Mouse (Mus musculus): ENCODE data around the gene Nagpa. TPM values are rescaled to one million over a fixed set of nuclear protein-coding genes. Genes with fewer than 3 reads are reported as not detected.
"Not testable (repeated sequence)": the region's sequence is repeated elsewhere in the genome, so short reads cannot be mapped to it uniquely, and the experiment has no call there.

The Nagpa gene
- polyA plus RNA-seq, 1 experiment from 2014 or later = 10.7 TPM

DNA sequence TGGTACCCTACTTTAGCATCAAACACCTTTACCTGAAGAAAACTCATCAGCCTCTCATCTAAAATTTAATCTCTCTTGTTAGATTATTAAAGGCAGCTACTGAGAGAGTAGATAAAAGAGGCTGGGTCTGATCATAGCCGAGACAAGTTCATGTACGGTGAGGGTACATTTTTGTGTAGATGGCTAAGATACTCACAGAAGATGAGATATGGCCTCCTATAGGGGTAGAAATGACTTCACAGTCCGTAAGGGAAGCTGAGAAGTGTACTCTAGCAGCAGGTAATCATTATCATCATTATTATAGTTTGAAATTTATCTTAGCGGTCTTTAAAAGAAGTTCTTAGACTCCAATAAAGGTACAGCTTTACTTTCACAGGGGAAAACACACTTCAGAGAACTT, 29.2 kb upstream of the Nagpa start:
- Histone ChIP-seq H3K4me2 (ENCODE audit: low read depth, low read length) (no peak overlapping the region), H3K9ac (replicated peaks; ENCODE audit: low read length) (no peak overlapping the region), H3K4me3 (ENCODE audit: low read depth, low read length) (no peak overlapping the region), H3K9me3 (replicated peaks; ENCODE audit: control insufficient read depth, low read length) (no peaks in the 10 kb centered on the region), H3K36me3 (replicated peaks; ENCODE audit: control insufficient read depth, insufficient read depth, low read depth, low read length) (no peaks in the 10 kb centered on the region), H3K4me1 (ENCODE audit: control insufficient read depth, insufficient read depth, low read length) (no peaks in the 10 kb centered on the region; the same call in 1 of the 2 replicates), H3K27ac (replicated peaks; ENCODE audit: low read depth, low read length) (no peak overlapping the region), H3K27me3 (ENCODE audit: control insufficient read depth, insufficient read depth, low read length) (no peaks in the 10 kb centered on the region)
- WGBS = 74% methylated on average over 4 of the region's 4 CpGs
- DNase-seq (ENCODE audit: low spot score) (no peak), ATAC-seq (replicated peaks; ENCODE audit: insufficient number of reproducible peaks, low FRiP score, low TSS enrichment, low read depth) (no peak)

DNA sequence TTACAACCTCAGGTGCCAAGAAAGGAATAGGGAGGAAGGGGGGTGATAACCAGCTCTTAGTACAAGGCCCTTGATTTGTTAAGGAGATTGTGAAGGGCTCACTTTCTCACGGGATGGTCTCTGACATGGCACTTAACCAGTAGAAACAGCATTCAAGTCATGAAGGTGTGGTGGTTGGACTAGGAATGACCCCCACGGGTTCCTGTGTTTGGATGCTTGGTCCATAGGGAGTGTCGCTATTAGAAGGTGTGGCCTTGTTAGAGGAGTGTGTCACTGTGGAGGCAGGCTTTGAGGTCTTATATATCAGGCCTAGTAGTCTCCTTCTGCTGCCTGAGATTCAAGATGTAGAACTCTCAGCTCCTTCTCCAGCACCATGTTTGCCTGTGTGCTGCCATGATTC, 24.3 kb upstream of the Nagpa start:
- 80% methylated on average over 3 of the region's 3 CpGs for WGBS
- H3K9me3 ChIP-seq (replicated peaks; ENCODE audit: control insufficient read depth, low read length); H3K27ac ChIP-seq (replicated peaks; ENCODE audit: low read depth, low read length); H3K4me2 ChIP-seq (ENCODE audit: low read depth, low read length); H3K27me3 ChIP-seq (ENCODE audit: control insufficient read depth, insufficient read depth, low read length); H3K4me3 ChIP-seq (ENCODE audit: low read depth, low read length); H3K4me1 ChIP-seq (ENCODE audit: control insufficient read depth, insufficient read depth, low read length); H3K36me3 ChIP-seq (replicated peaks; ENCODE audit: control insufficient read depth, insufficient read depth, low read depth, low read length); H3K9ac ChIP-seq (replicated peaks; ENCODE audit: low read length); DNase-seq (ENCODE audit: low spot score); ATAC-seq (replicated peaks; ENCODE audit: insufficient number of reproducible peaks, low FRiP score, low TSS enrichment, low read depth): not testable (repeated sequence)

DNA sequence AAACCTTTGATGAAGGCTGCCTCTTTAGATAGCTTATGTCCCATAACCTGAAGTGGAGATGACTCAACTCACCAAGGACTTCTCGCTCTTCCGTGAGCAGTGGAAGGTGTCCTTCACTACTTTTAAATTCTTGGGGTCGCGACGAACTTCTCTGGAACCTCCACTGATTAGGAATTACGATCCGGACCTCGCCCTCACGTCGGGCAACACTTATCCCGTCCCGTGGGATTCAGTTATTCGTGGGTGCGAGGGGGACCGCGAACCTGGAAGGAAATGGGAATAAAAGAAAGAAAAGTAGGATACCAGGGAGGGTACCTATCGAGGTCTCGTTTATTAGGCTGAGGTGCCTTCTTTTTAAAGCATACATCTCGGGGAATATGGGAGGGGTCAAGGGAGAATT, 23.7 kb upstream of the Nagpa start:
- not testable (repeated sequence) for H3K9me3 ChIP-seq (replicated peaks; ENCODE audit: control insufficient read depth, low read length); H3K9ac ChIP-seq (replicated peaks; ENCODE audit: low read length); H3K36me3 ChIP-seq (replicated peaks; ENCODE audit: control insufficient read depth, insufficient read depth, low read depth, low read length); H3K4me3 ChIP-seq (ENCODE audit: low read depth, low read length); H3K27me3 ChIP-seq (ENCODE audit: control insufficient read depth, insufficient read depth, low read length); H3K4me1 ChIP-seq (ENCODE audit: control insufficient read depth, insufficient read depth, low read length); H3K27ac ChIP-seq (replicated peaks; ENCODE audit: low read depth, low read length); H3K4me2 ChIP-seq (ENCODE audit: low read depth, low read length); DNase-seq (ENCODE audit: low spot score); ATAC-seq (replicated peaks; ENCODE audit: insufficient number of reproducible peaks, low FRiP score, low TSS enrichment, low read depth)
- 79% methylated on average over 19 of the region's 19 CpGs for WGBS

DNA sequence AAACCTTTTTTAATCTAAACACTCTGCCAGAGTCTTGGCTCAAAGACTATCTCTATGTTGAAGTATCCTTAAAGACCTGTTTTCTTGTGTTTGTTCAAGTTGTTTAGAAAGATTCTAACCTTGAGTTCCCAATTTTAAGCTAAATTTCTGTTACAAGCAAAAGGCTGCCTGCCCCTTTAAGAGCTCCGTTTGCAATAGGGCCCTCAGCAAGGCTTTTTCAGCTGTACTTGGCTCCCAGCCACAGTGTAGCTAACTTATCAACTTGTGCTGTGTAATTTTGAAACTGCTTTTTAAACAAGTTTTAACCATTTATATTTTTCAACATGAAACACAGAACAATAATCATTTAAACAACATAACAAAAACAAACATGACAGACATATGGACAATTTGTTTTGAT, 22.7 kb upstream of the Nagpa start:
- WGBS = 10% methylated on average over 1 of the region's 1 CpGs
- H3K4me2 ChIP-seq (ENCODE audit: low read depth, low read length); H3K4me1 ChIP-seq (ENCODE audit: control insufficient read depth, insufficient read depth, low read length); H3K27ac ChIP-seq (replicated peaks; ENCODE audit: low read depth, low read length); H3K9me3 ChIP-seq (replicated peaks; ENCODE audit: control insufficient read depth, low read length); DNase-seq (ENCODE audit: low spot score); ATAC-seq (replicated peaks; ENCODE audit: insufficient number of reproducible peaks, low FRiP score, low TSS enrichment, low read depth); H3K4me3 ChIP-seq (ENCODE audit: low read depth, low read length); H3K36me3 ChIP-seq (replicated peaks; ENCODE audit: control insufficient read depth, insufficient read depth, low read depth, low read length); H3K9ac ChIP-seq (replicated peaks; ENCODE audit: low read length); H3K27me3 ChIP-seq (ENCODE audit: control insufficient read depth, insufficient read depth, low read length): not testable (repeated sequence)

DNA sequence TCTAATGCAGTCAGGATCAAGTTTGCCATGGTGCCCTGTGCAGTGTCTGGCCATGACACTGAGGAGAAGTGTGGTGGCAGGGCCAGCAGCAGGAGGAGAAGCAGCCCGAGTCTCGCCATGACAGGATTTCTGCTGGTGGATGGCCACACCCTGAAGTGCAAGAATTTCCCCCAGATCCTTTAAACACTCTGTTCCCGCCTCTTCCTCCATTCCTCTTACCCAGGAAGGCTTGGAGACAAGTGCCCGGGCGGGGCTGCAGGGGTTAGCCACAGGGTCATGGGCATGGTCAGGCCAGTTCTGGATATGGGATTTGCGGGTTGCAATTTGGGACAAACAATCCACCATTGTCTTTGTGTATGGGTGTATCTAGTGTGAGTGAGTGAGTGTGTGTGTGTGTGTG, 18.3 kb upstream of the Nagpa start, which contains the start of gene AU021092:
Gene AU021092, minus strand, starts transcription at position 160 of the 400 bp plus-strand sequence.
- Histone ChIP-seq H3K27ac (replicated peaks; ENCODE audit: low read depth, low read length) (no peak within 1 kb of the TSS), H3K27me3 (ENCODE audit: control insufficient read depth, insufficient read depth, low read length) (peaks cover 3% of the 10 kb centered on the region; the same call in 1 of the 2 replicates), H3K9ac (replicated peaks; ENCODE audit: low read length) (no peak within 1 kb of the TSS), H3K4me3 (ENCODE audit: low read depth, low read length) (no peak within 1 kb of the TSS), H3K4me1 (ENCODE audit: control insufficient read depth, insufficient read depth, low read length) (no peaks in the 10 kb centered on the region), H3K9me3 (replicated peaks; ENCODE audit: control insufficient read depth, low read length) (no peaks in the 10 kb centered on the region), H3K36me3 (replicated peaks; ENCODE audit: control insufficient read depth, insufficient read depth, low read depth, low read length) (no peaks in the 10 kb centered on the region), H3K4me2 (ENCODE audit: low read depth, low read length) (no peak within 1 kb of the TSS)
- no peak for ATAC-seq (replicated peaks; ENCODE audit: insufficient number of reproducible peaks, low FRiP score, low TSS enrichment, low read depth)
- DNase-seq (ENCODE audit: low spot score) = no peak
- WGBS = 70% methylated on average over 6 of the region's 6 CpGs

DNA sequence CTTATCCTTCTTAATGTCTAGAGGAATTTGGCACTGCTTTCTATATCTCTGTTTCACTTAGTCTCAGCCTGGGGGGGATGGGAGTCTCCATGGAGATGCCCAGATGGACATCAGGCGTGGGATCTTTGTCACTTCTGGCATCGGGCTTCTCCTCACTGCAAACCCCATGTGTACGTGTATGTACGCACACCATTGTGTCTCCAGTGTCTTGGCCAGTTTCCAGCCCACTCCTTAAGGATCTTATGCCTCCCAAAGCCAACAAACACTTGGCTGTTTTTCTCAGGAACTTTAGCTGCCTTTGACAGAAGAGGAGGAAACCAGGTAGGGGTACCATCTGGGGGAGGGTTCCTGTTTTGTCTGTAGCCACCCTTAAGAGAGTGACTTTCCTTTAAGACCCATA, 17.6 kb upstream of the Nagpa start:
- Histone ChIP-seq H3K4me3 (ENCODE audit: low read depth, low read length) (no peak overlapping the region), H3K27ac (replicated peaks; ENCODE audit: low read depth, low read length) (no peak overlapping the region), H3K9me3 (replicated peaks; ENCODE audit: control insufficient read depth, low read length) (no peaks in the 10 kb centered on the region), H3K9ac (replicated peaks; ENCODE audit: low read length) (no peak overlapping the region), H3K36me3 (replicated peaks; ENCODE audit: control insufficient read depth, insufficient read depth, low read depth, low read length) (no peaks in the 10 kb centered on the region), H3K27me3 (ENCODE audit: control insufficient read depth, insufficient read depth, low read length) (peaks cover 3% of the 10 kb centered on the region; the same call in 1 of the 2 replicates), H3K4me1 (ENCODE audit: control insufficient read depth, insufficient read depth, low read length) (no peaks in the 10 kb centered on the region), H3K4me2 (ENCODE audit: low read depth, low read length) (no peak overlapping the region)
- DNase-seq (ENCODE audit: low spot score) (no peak), ATAC-seq (replicated peaks; ENCODE audit: insufficient number of reproducible peaks, low FRiP score, low TSS enrichment, low read depth) (no peak)
- WGBS = 79% methylated on average over 4 of the region's 4 CpGs

DNA sequence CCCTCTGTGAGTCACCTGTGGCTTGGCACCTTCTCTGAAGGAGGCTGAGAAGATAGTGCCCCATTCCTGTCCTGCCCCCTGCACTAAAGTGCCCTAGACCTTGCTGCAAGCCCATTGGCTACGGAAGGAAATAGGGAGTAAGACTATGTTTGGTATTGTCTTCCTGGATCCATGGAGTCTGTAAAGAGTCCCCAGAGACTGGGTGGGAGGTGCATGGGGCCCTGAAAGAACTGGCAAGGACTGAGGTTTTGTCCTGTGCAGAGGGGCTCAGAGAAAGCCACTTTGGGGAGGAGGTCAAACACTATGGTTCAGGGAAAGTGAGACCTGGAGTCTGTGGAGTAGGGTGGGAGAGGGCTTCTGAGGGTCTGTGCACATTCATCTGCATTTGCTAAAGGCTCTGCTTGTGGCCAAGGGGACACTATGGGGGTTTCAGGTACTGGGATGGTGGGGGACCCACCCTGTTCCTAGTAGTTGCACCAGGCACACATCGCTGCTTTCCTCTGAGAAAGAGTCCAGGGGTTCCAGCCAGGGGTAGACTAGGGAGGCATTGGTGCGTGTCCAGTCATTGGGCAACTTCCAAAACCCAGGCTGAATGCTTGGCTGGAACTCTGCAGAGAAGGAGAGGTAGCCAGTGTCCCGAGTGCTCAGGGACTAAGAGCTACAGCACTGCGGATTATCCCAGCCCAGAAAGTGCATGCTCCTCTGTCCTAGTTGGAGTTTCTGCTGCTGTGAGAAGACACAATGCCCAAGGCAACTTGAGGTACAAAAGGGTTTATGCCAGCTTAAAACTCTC, 13.7 kb upstream of the Nagpa start:
- peaks cover 3% of the 10 kb centered on the region; the same call in 1 of the 2 replicates for H3K27me3 ChIP-seq (ENCODE audit: control insufficient read depth, insufficient read depth, low read length)
- H3K27ac ChIP-seq (replicated peaks; ENCODE audit: low read depth, low read length) = no peak overlapping the region
- H3K9me3 ChIP-seq (replicated peaks; ENCODE audit: control insufficient read depth, low read length) = no peaks in the 10 kb centered on the region
- ATAC-seq (replicated peaks; ENCODE audit: insufficient number of reproducible peaks, low FRiP score, low TSS enrichment, low read depth) (no peak), DNase-seq (ENCODE audit: low spot score) (no peak)
- no peaks in the 10 kb centered on the region for H3K36me3 ChIP-seq (replicated peaks; ENCODE audit: control insufficient read depth, insufficient read depth, low read depth, low read length)
- no peak overlapping the region for H3K4me2 ChIP-seq (ENCODE audit: low read depth, low read length)
- WGBS = 67% methylated on average over 5 of the region's 5 CpGs
- no peak overlapping the region for H3K4me3 ChIP-seq (ENCODE audit: low read depth, low read length)
- H3K9ac ChIP-seq (replicated peaks; ENCODE audit: low read length) = no peak overlapping the region
- H3K4me1 ChIP-seq (ENCODE audit: control insufficient read depth, insufficient read depth, low read length) = no peaks in the 10 kb centered on the region

DNA sequence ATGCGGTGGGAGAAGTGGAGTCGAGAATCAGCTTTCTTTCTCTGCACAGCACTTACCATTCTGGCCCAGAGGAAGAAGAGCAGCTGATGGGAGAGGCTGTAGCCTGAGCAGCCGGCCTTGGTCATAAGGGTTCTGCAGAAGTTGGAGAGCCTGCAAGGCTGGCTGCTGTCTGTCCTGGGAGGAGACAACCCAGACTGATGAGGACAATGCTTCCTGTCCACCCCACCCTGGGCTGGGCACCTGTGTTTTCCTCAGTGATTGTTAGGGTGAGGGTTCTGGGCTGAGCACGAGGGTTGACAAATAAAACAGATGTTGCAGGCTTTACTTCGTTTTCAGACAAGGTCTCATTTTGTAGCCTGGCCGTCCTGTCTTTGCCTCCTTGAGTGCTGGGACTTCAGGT, 12.9 kb upstream of the Nagpa start:
- no peaks in the 10 kb centered on the region for H3K9me3 ChIP-seq (replicated peaks; ENCODE audit: control insufficient read depth, low read length)
- H3K36me3 ChIP-seq (replicated peaks; ENCODE audit: control insufficient read depth, insufficient read depth, low read depth, low read length) = no peaks in the 10 kb centered on the region
- peaks cover 3% of the 10 kb centered on the region; the same call in 1 of the 2 replicates for H3K27me3 ChIP-seq (ENCODE audit: control insufficient read depth, insufficient read depth, low read length)
- no peak overlapping the region for H3K4me3 ChIP-seq (ENCODE audit: low read depth, low read length)
- no peak overlapping the region for H3K27ac ChIP-seq (replicated peaks; ENCODE audit: low read depth, low read length)
- no peak overlapping the region for H3K4me2 ChIP-seq (ENCODE audit: low read depth, low read length)
- H3K9ac ChIP-seq (replicated peaks; ENCODE audit: low read length) = no peak overlapping the region
- DNase-seq (ENCODE audit: low spot score) (no peak), ATAC-seq (replicated peaks; ENCODE audit: insufficient number of reproducible peaks, low FRiP score, low TSS enrichment, low read depth) (no peak)
- 63% methylated on average over 6 of the region's 6 CpGs for WGBS
- no peaks in the 10 kb centered on the region for H3K4me1 ChIP-seq (ENCODE audit: control insufficient read depth, insufficient read depth, low read length)
